Mouse (Mus musculus) kidney, adult 2 months (tissue): ENCODE measurements around the gene Macrod2. TPM values are rescaled to one million over a fixed set of nuclear protein-coding genes. Genes with fewer than 3 reads are reported as not detected.
A peak's percentile ranks its signal among the peaks of the same experiment; 100 is the strongest.

Source experiments
- DNase-seq: peaks from one replicate; pipeline ENCODE4 v3.0.0; 2021
- H3K27ac ChIP-seq: fragments of 200-500 bp; 2 replicates; pipeline ENCODE4 v1.5.1; 2012; ENCODE audit warnings: low read depth, low read length, control low read depth, inconsistent platforms; ENCODE audit not compliant: insufficient read depth
- H3K27me3 ChIP-seq: fragments of 200-500 bp; replicated peaks from 2 replicates; pipeline ENCODE4 v1.6.1; 2012; ENCODE audit warnings: mild to moderate bottlenecking, moderate library complexity, low read length, inconsistent platforms; ENCODE audit not compliant: control insufficient read depth, insufficient read depth
- H3K36me3 ChIP-seq: fragments of 200-500 bp; 2 replicates; pipeline ENCODE4 v1.6.1; 2012; ENCODE audit warnings: mild to moderate bottlenecking, moderate library complexity, low read length, inconsistent platforms; ENCODE audit not compliant: control insufficient read depth, insufficient read depth
- H3K4me1 ChIP-seq: fragments of 200-500 bp; 2 replicates; pipeline ENCODE4 v1.6.1; 2011; ENCODE audit warnings: low read length; ENCODE audit not compliant: control insufficient read depth, insufficient read depth
- H3K4me3 ChIP-seq: fragments of 200-500 bp; 2 replicates; pipeline ENCODE4 v1.5.1; 2011; ENCODE audit warnings: mild to moderate bottlenecking, low read depth, low read length, control low read depth; ENCODE audit not compliant: insufficient read depth
- CTCF ChIP-seq: fragments of 200-500 bp; conservative IDR thresholded peaks from 2 replicates; pipeline ENCODE4 v1.5.1; 2011; ENCODE audit warnings: low read depth, mild to moderate bottlenecking, control low read depth, low read length, moderate library complexity, mixed read lengths; ENCODE audit not compliant: insufficient read depth, insufficient read length
- POLR2A ChIP-seq: fragments of 200-500 bp; IDR thresholded peaks from one replicate; pipeline ENCODE4 v1.6.1; 2011; ENCODE audit warnings: low read depth, low read length, control low read depth
- WGBS: fragments of 180-500 bp; shearing (Covaris S2); methylation state at CpG from one replicate; pipeline ENCODE4 v1.1.7; 2018; 5-methylcytosine and 5-hydroxymethylcytosine counted together
- polyA plus RNA-seq: library from polyadenylated mRNA; depleted of rRNA; stranded (reverse); fragments of >200 nt; gene quantifications from 2 replicates; pipeline ENCODE4 v1.2.3, GENCODE M21; 2012

Gene Macrod2
- polyA plus RNA-seq, 1 experiment: 9.8 TPM

DNA sequence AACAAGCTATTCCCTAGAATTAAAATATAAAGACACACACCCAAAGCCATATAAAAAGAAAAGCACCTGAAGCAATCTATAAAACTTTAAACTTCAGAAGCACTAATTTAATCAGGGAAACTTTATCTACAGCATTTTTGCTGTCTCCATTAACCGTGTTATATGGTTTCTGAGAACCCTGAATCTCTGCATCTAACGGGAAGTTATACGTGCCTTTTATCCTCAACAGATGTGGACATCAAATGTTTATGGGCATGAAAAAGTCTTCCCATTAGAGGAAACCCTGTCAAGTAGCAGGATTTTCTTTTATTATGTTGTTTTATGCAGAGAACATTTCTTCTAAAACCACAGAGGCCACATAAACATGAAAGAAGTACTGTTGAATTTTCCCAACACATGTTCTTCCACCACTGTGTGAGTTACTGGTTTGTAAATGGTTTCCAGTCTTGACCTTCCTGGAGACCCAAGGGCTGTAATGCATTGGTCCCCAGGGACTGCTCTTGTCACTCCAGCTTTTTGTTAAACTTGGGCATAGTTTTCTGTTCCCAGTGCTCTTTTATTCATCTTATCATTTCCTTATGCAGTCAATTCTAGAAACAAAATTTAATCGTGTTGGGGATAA, 1629.5 kb downstream of the Macrod2 start:
- 56% methylated on average over 4 of the region's 4 CpGs for WGBS

DNA sequence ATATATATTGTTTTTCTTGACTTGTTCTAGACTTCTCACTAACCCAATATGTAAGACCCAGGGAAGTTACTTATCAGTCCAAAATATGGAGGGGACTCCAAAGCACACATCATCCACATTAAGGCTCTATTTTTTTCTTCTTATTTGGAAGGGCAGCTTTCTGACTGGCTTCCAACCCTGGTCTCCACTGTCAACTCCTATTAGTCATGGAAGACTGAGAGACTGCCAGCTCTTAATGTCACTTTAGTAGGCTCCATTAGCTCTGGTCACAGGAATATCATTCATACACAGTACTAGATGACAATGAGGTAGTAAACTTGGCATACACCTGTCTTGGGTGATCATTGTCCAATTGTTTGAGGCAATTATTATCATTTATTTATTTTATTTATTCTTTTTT, 1631.6 kb downstream of the Macrod2 start:
- no peaks in the 10 kb centered on the region for H3K4me1 ChIP-seq
- DNase-seq: no peak
- no peaks in the 10 kb centered on the region for H3K36me3 ChIP-seq
- no peak for TF ChIP-seq CTCF
- TF ChIP-seq POLR2A: no peak
- H3K27me3 ChIP-seq: no peaks in the 10 kb centered on the region
- no peak overlapping the region for H3K27ac ChIP-seq
- H3K4me3 ChIP-seq: no peak overlapping the region

More for the DNA sequence above, 1629.5 kb downstream of the Macrod2 start:
- Histone ChIP-seq H3K27me3 (no peaks in the 10 kb centered on the region), H3K36me3 (no peaks in the 10 kb centered on the region), H3K4me3 (no peak overlapping the region), H3K4me1 (no peaks in the 10 kb centered on the region), H3K27ac (no peak overlapping the region)
- DNase-seq: no peak
- TF ChIP-seq POLR2A (no peak), CTCF (no peak)

DNA sequence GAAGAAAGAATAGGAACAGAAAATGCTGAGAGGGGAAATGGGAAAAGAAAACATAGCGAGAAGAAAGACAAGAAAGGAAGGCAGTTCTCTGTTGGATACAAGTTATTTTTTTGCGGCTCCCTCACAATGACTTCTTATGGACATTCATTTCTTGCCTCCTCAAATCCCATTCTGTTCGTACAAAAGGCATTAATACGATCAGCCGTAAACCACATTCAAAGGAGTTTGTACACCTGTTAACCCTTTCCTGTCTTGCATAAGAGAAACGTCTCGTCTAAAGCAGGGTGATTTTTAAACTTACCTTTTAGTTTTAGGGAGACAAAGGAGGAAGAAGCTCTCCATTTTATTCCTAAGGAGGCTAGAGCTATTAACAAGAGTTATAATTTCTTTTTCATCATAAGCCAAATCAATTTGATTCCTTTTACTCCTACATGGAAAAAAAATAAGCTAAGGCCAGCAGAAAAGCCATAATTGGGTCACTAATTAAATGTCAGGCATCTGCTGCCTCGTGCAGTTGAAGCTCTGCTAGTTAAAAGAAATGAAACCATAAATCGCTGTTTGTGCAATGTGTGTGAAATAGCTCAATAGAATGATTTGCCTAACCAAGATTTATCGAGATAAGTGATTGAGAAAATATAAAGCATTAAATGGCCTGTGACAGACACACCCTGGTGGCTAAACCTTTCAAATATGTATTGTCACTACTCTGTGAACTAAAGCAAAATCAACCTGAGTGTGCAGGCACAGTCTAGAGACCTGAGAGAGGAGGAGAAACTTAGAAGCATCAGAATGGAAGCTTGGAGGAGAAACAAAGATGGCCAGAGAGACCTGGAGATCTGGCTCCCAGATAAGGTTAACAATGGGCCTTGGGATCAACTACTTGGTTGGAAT, 1635.9 kb downstream of the Macrod2 start:
- H3K27ac ChIP-seq: no peak overlapping the region
- no peak for DNase-seq
- no peak for TF ChIP-seq POLR2A
- TF ChIP-seq CTCF: no peak
- no peaks in the 10 kb centered on the region for H3K27me3 ChIP-seq
- no peak overlapping the region for H3K4me3 ChIP-seq
- H3K36me3 ChIP-seq: no peaks in the 10 kb centered on the region
- H3K4me1 ChIP-seq: no peaks in the 10 kb centered on the region
- 40% methylated on average over 10 of the region's 10 CpGs for WGBS

DNA sequence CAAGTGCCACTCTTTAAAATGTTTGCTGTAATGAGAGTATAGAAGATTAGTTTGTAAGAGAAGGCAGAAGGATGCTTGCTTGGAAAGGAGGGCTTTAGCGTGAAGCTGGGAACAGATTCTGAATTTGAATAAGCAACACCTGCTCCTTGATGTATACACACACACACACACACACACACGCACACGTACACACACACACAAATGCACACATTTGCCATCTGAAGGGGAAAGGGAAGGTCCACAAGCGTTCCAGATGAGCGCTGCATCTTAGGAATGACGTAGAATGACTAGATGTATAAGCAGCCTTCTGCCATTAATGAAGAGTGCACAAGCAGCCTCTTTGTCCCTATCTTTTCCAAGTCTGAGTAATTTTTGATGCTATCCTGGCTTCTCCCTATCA, 1660.5 kb downstream of the Macrod2 start:
- Histone ChIP-seq H3K36me3 (no peaks in the 10 kb centered on the region), H3K4me1 (no peaks in the 10 kb centered on the region), H3K27ac (no peak overlapping the region), H3K4me3 (no peak overlapping the region), H3K27me3 (no peaks in the 10 kb centered on the region)
- DNase-seq: no peak
- 95% methylated on average over 6 of the region's 6 CpGs for WGBS
- no peak for TF ChIP-seq POLR2A
- TF ChIP-seq CTCF: no peak

DNA sequence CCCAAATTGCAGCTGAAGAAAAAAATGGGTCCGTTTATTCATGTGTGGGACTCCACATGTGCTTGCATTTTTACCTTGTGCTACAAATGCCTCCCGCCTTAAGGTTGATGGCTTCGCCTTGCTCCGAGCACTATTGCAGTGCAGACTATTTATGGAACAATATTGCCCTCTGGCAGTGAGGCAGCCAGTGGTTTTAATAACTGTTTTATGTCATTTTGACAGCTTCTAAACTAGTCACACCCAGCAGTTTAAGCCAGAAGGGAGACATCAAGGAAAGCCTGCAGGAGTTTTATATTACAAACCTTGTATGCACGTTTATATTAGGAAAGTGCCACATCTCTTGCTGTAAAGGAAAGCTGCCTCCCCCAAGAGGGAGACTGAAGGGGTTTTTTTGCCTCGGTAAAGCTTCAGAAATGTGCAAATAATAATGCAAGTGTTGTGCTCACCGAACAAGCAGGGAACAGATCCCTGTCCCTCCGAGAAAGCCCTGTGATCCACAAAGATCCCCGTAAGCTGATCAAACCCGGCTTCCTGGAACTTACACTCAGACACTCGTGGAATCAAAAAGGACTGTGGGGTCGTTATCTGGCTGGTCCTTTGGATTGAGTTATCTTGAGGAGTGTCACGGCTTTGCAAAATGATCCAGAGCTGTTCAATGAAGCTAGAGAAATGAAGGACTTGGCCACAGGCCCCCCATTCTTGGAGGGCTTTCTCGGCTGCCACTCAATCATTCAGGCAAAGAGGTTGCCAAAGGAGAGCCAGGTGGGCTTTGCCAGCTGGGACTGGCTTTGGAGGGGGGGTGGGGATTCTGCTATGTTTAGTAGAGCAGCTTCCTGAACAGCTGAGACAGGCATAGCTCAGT, 1663.0 kb downstream of the Macrod2 start:
- Histone ChIP-seq H3K4me3 (no peak overlapping the region), H3K27me3 (no peaks in the 10 kb centered on the region), H3K4me1 (no peaks in the 10 kb centered on the region), H3K27ac (no peak overlapping the region), H3K36me3 (no peaks in the 10 kb centered on the region)
- TF ChIP-seq CTCF (no peak), POLR2A (no peak)
- DNase-seq: peak; percentile 15
- 36% methylated on average over 14 of the region's 14 CpGs for WGBS

DNA sequence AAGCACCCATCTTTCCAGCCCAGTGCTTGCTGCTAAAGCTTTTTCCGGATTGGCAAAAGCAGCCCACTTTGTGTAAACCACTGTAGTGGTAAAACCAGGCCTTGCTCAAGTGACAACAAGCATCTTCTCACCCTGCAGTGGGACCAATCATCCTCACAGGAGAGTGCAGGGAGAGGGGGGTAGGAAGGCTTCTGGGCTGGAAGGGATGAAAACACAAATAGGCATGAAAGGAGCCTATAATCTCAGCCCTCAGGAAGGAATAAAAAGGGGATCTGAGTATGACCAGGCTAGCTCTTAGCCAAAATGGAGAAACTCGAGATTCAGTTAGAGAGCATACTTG, 1663.6 kb downstream of the Macrod2 start:
- H3K27ac ChIP-seq: no peak overlapping the region
- H3K4me1 ChIP-seq: no peaks in the 10 kb centered on the region
- no peak for TF ChIP-seq POLR2A
- no peak for TF ChIP-seq CTCF
- no peaks in the 10 kb centered on the region for H3K36me3 ChIP-seq
- WGBS: 41% methylated on average over 2 of the region's 2 CpGs
- H3K27me3 ChIP-seq: no peaks in the 10 kb centered on the region
- no peak overlapping the region for H3K4me3 ChIP-seq
- no peak for DNase-seq

DNA sequence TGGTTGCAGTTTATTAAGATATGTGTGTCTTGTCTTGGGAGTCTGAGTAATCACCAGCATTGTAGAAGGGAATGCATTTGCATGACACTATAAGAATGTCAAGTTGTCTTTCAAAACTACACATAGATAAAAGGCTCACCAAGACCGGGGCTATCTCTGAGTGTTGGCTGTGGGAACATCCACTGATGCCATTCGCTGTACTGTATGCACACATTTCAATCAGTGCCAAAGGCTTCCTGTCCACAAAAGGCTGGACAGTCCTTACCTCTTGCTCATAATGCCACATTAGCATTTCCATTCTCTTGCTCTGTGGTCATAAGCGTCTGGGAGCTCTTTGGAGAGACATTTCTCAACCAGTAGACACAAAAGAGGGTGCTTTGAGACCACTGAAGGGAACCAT, 1713.8 kb downstream of the Macrod2 start:
- H3K27me3 ChIP-seq: no peaks in the 10 kb centered on the region; the same call in 1 of the 2 replicates
- whole genome bisulfite sequencing: 85% methylated on average over 3 of the region's 3 CpGs
- H3K4me1 ChIP-seq: no peaks in the 10 kb centered on the region
- no peak overlapping the region for H3K27ac ChIP-seq
- no peak overlapping the region for H3K4me3 ChIP-seq
- H3K36me3 ChIP-seq: no peaks in the 10 kb centered on the region
- TF ChIP-seq POLR2A (no peak), CTCF (no peak)
- no peak for DNase-seq
